Mouse (Mus musculus) bone marrow, adult 2 months (tissue): ENCODE data around the gene Mx1. TPM values are rescaled to one million over a fixed set of nuclear protein-coding genes. Genes with fewer than 3 reads are reported as not detected.

Source experiments
- H3K27ac ChIP-seq: fragments of 200-500 bp; 2 replicates; pipeline ENCODE4 v1.5.1; 2012; ENCODE audit warnings: low read depth, mild to moderate bottlenecking, control low read depth, inconsistent platforms, low read length; ENCODE audit not compliant: control insufficient read depth, poor library complexity, insufficient read depth
- H3K4me1 ChIP-seq: fragments of 200-500 bp; 2 replicates; pipeline ENCODE4 v1.6.1; 2011; ENCODE audit warnings: low read length; ENCODE audit not compliant: control insufficient read depth, insufficient read depth
- H3K4me3 ChIP-seq: fragments of 200-500 bp; replicated peaks from 2 replicates; pipeline ENCODE3; 2011; ENCODE audit warnings: mild to moderate bottlenecking, low read depth, low read length, control low read depth; ENCODE audit not compliant: control insufficient read depth
- CTCF ChIP-seq: fragments of 200-500 bp; IDR thresholded peaks from 2 replicates; pipeline ENCODE4 v1.5.1; 2011; ENCODE audit warnings: low read length, control low read depth; ENCODE audit not compliant: control insufficient read depth, insufficient read depth
- POLR2A ChIP-seq: fragments of 200-500 bp; IDR thresholded peaks from 2 replicates; pipeline ENCODE4 v1.6.1; 2011; ENCODE audit warnings: low read depth, mild to moderate bottlenecking, control low read depth, low read length, borderline replicate concordance; ENCODE audit not compliant: control insufficient read depth
- WGBS: fragments of 180-500 bp; shearing (Covaris S2); methylation state at CpG from one replicate; pipeline ENCODE4 v1.1.7; 2018; 5-methylcytosine and 5-hydroxymethylcytosine counted together
- polyA plus RNA-seq: library from polyadenylated mRNA; stranded (reverse); fragments of >200 nt; gene quantifications from 2 replicates; pipeline ENCODE4 v1.2.4, GENCODE M21; 2011; ENCODE audit warnings: low replicate concordance; ENCODE audit not compliant: missing spikeins, insufficient read depth, insufficient read length

The Mx1 gene
- polyA plus RNA-seq, 1 experiment, result 7.8 TPM

DNA sequence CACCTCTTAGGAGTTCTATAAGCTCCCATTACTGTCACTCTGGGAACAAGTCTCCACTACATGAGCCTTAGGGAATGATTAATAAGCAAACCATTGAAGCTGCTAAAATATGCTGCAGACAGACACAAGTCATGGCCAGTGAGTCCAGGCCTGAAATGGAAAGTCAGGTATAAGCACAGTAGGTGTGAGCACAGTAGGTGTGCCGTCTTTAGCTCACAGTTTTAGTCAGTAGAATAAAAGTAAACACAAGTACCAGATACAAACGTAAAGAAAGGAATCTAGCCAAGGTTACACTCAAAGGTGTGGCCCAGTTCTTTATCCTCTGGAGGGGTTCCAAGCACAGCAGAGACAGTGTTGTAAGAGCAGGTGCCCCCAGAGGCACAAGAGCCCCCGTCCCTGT is 4.8 kb upstream of the Mx1 start:
- 63% methylated on average over 3 of the region's 3 CpGs for WGBS
- TF ChIP-seq POLR2A, result no peak
- TF ChIP-seq CTCF, result no peak
- H3K4me1 ChIP-seq, result peaks cover 3% of the 10 kb centered on the region
- no peak overlapping the region for H3K27ac ChIP-seq
- H3K4me3 ChIP-seq, result no peak overlapping the region

DNA sequence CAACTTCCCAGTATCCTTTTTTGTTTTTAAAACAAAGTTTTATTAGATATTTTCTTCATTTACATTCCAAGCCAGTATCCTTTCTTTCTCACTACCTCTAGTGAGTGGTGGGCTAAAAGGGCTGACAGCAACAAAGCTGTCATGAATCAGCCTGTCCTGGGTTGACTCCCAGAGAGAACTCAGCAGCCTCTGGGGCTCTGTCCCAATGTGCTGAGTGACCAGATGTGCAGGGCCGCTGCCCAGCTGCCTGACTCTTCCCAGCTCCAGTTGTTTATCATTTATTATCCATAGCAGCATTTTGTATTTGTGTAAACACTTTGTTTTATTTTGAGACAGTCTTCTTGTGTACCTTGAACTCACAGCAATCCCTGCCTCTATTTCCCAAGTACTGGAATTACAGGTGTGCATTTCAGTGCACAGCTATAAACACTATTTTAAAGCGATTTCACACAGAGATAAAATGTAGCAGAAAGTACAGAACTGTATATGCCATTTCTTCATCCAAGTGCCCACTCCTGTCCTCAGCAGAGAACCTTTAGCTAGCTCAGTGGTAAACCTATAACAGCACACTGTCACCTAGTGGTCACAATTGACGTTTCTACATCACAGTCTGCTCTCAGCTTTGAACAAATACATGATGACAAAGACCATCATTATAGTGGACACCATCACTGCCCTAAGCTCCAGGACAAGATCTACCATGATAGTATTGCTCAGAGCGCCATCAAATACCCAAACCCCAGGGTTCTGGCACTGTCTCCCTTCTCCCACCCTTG is 3.7 kb upstream of the Mx1 start:
- TF ChIP-seq POLR2A (no peak), CTCF (no peak)
- H3K27ac ChIP-seq, result no peak overlapping the region
- WGBS, result 54% methylated on average over 4 of the region's 4 CpGs
- no peak overlapping the region for H3K4me3 ChIP-seq
- peaks cover 3% of the 10 kb centered on the region for H3K4me1 ChIP-seq

- Histone ChIP-seq H3K4me3 (peak overlapping the region; percentile 21), H3K4me1 (no peaks in the 10 kb centered on the region; the same call in 1 of the 2 replicates), H3K27ac (no peak overlapping the region)
- WGBS, result 53% methylated on average over 2 of the region's 2 CpGs
- TF ChIP-seq CTCF (no peak), POLR2A (no peak)
Measured at GRCm38 (mm10) chr16:97461271-97461670, 1.4 kb downstream of the Mx1 start.

GRCm38 (mm10) chr16:97459831-97460230 is 2.9 kb downstream of the Mx1 start:
- no peaks in the 10 kb centered on the region; the same call in 1 of the 2 replicates for H3K4me1 ChIP-seq
- WGBS, result 49% methylated on average over 1 of the region's 1 CpGs
- no peak overlapping the region for H3K4me3 ChIP-seq
- no peak overlapping the region for H3K27ac ChIP-seq
- TF ChIP-seq CTCF (no peak), POLR2A (no peak)

- H3K27ac ChIP-seq, result no peak overlapping the region
- H3K4me1 ChIP-seq, result no peaks in the 10 kb centered on the region
- no peak for TF ChIP-seq POLR2A
- no peak for TF ChIP-seq CTCF
- H3K4me3 ChIP-seq, result no peak overlapping the region
Measured at GRCm38 (mm10) chr16:97447386-97447785, 15.3 kb downstream of the Mx1 start.

GRCm38 (mm10) chr16:97443670-97444263 is 18.9 kb downstream of the Mx1 start:
- 42% methylated on average over 14 of the region's 14 CpGs for WGBS

DNA sequence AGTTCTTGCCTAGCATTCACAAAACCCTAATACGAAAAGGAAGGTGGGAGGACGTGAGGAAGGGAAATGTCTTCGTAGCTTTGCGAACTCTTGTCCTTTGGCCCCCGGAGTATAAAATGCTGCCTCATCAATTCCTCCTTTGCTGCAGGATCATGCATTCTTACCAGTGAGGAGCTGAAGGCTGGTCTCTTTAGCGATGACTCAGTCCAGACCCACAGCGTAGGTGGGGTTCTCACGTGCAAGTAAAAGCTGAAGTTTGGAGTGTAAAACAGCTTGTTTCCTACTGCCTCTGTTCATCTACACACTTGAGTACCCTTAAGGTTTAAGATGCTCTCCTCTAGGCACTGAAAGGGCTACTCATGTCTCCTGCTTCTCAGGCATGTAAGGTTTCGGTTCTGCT is 20.7 kb downstream of the Mx1 start:
- no peak for TF ChIP-seq POLR2A
- no peak for TF ChIP-seq CTCF
- Histone ChIP-seq H3K4me3 (no peak overlapping the region), H3K4me1 (no peaks in the 10 kb centered on the region), H3K27ac (no peak overlapping the region)
- WGBS, result 80% methylated on average over 9 of the region's 9 CpGs

More at GRCm38 (mm10) chr16:97443670-97444263, 18.9 kb downstream of the Mx1 start:
- TF ChIP-seq POLR2A, result no peak
- TF ChIP-seq CTCF, result peak; percentile 40; the same call in 1 of the 2 replicates
- Histone ChIP-seq H3K27ac (no peak overlapping the region), H3K4me3 (no peak overlapping the region), H3K4me1 (no peaks in the 10 kb centered on the region)

DNA sequence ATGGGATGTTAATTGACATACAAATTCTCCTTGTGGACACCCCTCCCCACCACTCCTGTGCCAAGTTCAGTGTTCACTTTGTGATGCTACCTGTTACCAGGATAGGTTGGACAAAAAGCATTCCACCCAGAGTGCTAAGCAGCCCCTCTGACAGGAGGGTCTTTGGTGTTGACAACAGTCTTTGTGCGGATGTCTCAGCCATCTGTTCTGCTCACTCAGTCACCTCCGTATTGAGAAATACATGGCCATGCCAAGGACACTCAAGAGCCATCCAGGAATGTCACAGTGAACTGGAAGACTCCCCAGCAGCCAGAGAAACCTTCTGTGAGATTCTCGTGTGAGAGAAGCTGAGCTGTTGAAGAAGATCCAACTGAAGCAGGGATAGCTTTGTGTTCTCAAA is 24.5 kb downstream of the Mx1 start:
- 68% methylated on average over 3 of the region's 3 CpGs for WGBS
- no peak overlapping the region for H3K4me3 ChIP-seq
- no peak overlapping the region for H3K27ac ChIP-seq
- H3K4me1 ChIP-seq, result no peaks in the 10 kb centered on the region
- no peak for TF ChIP-seq CTCF
- no peak for TF ChIP-seq POLR2A
